Mouse (Mus musculus) adrenal gland, postnatal 10 days (tissue): ENCODE data around the gene Gm21861. TPM values are rescaled to one million over a fixed set of nuclear protein-coding genes. Genes with fewer than 3 reads are reported as not detected.
"Not testable (repeated sequence)": the region's sequence is repeated elsewhere in the genome, so short reads cannot be mapped to it uniquely, and the experiment has no call there.

Experiments
- DNase-seq: peaks from one replicate; pipeline ENCODE4 v3.0.0; 2021; ENCODE audit warnings: mixed read lengths
- long read RNA-seq, 2 experiments: library from polyadenylated mRNA; stranded (forward); transcript quantifications; one replicate each; pipeline ENCODE4 v2.0.0; 2021
- total RNA-seq, 2 experiments: library from RNA; stranded (reverse); gene quantifications; 2 replicates each; pipeline ENCODE4 v1.2.3; 2021

Gm21861 gene
- total RNA-seq: not detected
- long read RNA-seq, experiment 1: 0 reads
- long read RNA-seq, experiment 2: 0 reads

DNA sequence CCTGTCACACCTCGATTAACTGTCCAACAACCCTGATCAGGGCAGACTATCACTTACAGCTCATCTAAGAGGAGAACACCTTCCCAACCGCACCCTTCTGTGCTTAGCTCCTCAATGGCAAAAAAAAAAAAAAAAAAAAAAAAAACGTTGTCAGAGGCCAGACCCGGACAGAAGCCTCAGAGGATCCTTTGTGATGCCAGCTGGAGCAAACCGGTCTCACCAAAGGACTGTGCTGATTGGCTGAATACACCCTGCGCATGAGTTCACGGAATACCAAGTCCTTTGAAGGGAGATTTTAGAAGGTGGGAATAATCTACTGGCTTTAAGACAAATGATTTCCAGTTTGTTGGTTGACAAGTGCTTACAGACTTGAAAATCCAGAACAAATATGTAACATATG lies at the start of gene Gm21861:
TSS of gene Gm21861 (minus strand) at position 101 of the 400 bp plus-strand sequence.
- DNase-seq: not testable (repeated sequence)
